Mouse (Mus musculus) spleen, adult 2 months (tissue): ENCODE results near the gene Eif4a1.

Experiments used
- CTCF ChIP-seq: fragments of 200-500 bp; IDR thresholded peaks from 2 replicates; pipeline ENCODE4 v1.5.1; 2011; ENCODE audit warnings: mild to moderate bottlenecking, inconsistent platforms; ENCODE audit not compliant: insufficient read depth, insufficient read length, insufficient replicate concordance; ENCODE audit errors: extremely low read depth
- POLR2A ChIP-seq: fragments of 200-500 bp; IDR thresholded peaks from 2 replicates; pipeline ENCODE4 v1.6.1; 2011; ENCODE audit warnings: low read depth, low read length, inconsistent platforms

- TF ChIP-seq CTCF, result no peak
- TF ChIP-seq POLR2A, result no peak
Measured at GRCm38 (mm10) chr11:69715929-69716328, 43.7 kb upstream of the Eif4a1 start.
